Mouse (Mus musculus) kidney, embryonic 15.5 days (tissue): ENCODE measurements around the gene Gm49361. TPM values are rescaled to one million over a fixed set of nuclear protein-coding genes. Genes with fewer than 3 reads are reported as not detected.

Experiments
- ATAC-seq: fragments of 200-750 bp; cut with Nextera tagmentation; replicated peaks from 2 replicates; pipeline ENCODE4 v1.8.0; 2017; ENCODE audit warnings: moderate TSS enrichment; ENCODE audit not compliant: low FRiP score
- H3K27ac ChIP-seq: fragments of 300-500 bp; sonication (generic); 2 replicates; pipeline ENCODE4 v1.5.1; 2015; ENCODE audit warnings: mild to moderate bottlenecking, inconsistent platforms
- H3K27me3 ChIP-seq: fragments of 300-500 bp; sonication (generic); 2 replicates; pipeline ENCODE4 v1.6.1; 2015; ENCODE audit warnings: inconsistent platforms
- H3K36me3 ChIP-seq: fragments of 300-500 bp; sonication (generic); 2 replicates; pipeline ENCODE4 v1.6.1; 2015; ENCODE audit warnings: inconsistent platforms
- H3K4me1 ChIP-seq: fragments of 300-500 bp; sonication (generic); 2 replicates; pipeline ENCODE4 v1.6.1; 2015; ENCODE audit warnings: inconsistent platforms
- H3K4me2 ChIP-seq: fragments of 300-500 bp; sonication (generic); 2 replicates; pipeline ENCODE4 v1.6.1; 2015; ENCODE audit warnings: moderate library complexity, mild to moderate bottlenecking, inconsistent platforms
- H3K4me3 ChIP-seq: fragments of 300-500 bp; sonication (generic); replicated peaks from 2 replicates; pipeline ENCODE4 v1.5.1; 2015; ENCODE audit warnings: mild to moderate bottlenecking, inconsistent platforms
- H3K9ac ChIP-seq: fragments of 300-500 bp; sonication (generic); 2 replicates; pipeline ENCODE4 v1.6.1; 2015; ENCODE audit warnings: mild to moderate bottlenecking, inconsistent platforms
- H3K9me3 ChIP-seq: fragments of 300-500 bp; sonication (generic); replicated peaks from 2 replicates; pipeline ENCODE4 v1.6.1; 2016; ENCODE audit warnings: inconsistent platforms
- WGBS: fragments of 180-500 bp; shearing (Covaris S2); methylation state at CpG from one replicate; pipeline ENCODE4 v1.1.7; 2015; ENCODE audit warnings: mixed read lengths; 5-methylcytosine and 5-hydroxymethylcytosine counted together
- polyA plus RNA-seq: library from polyadenylated mRNA; unstranded; fragments of >200 nt; fragmentation: Nextera tagmentation; extraction: Ambion mirVana; gene quantifications from 2 replicates; pipeline ENCODE4 v1.2.1, GENCODE M21; 2015

The Gm49361 gene
- polyA plus RNA-seq, 1 experiment from 2014 or later: not detected

DNA sequence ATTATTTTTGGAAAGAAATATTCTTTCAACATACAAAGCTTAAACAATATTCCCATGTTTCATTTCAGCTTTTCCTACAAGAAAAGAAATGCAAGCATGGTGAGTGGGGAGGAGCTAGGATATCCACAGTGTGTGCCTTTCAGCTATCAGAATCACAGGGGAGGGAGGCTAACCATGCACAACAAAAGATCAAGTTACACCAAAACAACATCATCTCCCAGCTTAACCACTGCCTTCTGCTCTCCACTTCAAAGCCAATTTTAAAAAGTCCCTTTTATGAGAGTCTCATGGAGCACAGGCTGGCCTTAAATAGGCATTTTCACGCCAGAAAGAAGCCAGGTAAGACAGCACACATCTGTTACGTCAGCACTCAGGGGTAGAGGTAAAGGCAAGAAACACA lies 134.9 kb downstream of the Gm49361 start:
- Histone ChIP-seq H3K9me3 (no peaks in the 10 kb centered on the region), H3K27ac (peak overlapping the region; percentile 61; the same call in 1 of the 2 replicates), H3K36me3 (peaks cover 13% of the 10 kb centered on the region), H3K4me2 (no peak overlapping the region), H3K4me3 (no peak overlapping the region), H3K9ac (no peak overlapping the region), H3K27me3 (no peaks in the 10 kb centered on the region), H3K4me1 (peaks cover 14% of the 10 kb centered on the region)
- 34% methylated on average over 2 of the region's 2 CpGs for WGBS
- no peak; the same call in 1 of the 2 replicates for ATAC-seq

DNA sequence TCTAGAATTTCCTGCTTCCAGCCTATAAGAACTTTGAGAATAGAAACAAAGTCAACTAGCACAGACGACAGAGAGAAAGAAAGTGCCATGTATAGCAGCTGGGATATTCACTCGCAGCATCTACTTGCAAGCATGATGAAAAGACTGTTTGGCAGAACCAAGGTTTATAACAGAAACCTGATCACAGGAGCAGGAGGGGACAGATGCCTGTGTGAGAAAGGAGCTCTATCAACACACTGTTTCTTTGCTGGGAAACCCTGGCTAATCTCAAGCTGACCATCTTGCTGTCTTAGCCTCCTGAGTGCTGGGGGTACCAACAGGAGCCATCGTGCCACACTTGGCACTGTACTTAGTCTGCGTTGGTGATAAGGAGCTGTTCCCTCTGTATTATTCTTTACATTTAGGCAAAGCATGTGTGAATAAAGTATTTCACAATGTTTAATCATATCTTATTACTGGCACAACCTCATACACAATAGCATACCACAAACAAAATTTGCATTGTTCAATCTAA lies 136.0 kb downstream of the Gm49361 start:
- Histone ChIP-seq H3K9me3 (no peaks in the 10 kb centered on the region), H3K4me1 (peaks cover 14% of the 10 kb centered on the region)
- WGBS: 80% methylated on average over 4 of the region's 4 CpGs

DNA sequence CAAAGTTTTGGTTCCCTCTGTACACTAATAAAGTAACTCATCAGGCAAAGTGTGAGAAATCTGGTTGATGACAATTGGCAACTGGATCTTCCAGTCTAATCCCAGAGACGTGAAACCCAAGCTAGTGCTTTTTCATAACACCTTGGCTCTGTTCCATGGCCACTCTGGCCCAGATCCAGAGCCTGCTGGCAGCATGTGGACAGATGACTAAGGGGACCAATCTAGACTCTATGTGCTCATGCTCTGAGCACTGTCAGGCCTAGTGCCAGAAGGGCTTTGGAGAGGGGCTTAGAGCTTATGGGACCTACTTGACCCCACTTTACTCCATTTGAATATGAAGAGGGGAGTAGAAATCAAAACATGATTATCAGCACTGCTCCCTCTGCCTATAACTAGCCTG lies 138.4 kb downstream of the Gm49361 start:
- Histone ChIP-seq H3K4me1 (peaks cover 14% of the 10 kb centered on the region), H3K27me3 (no peaks in the 10 kb centered on the region), H3K9me3 (no peaks in the 10 kb centered on the region), H3K27ac (no peak overlapping the region), H3K9ac (no peak overlapping the region), H3K4me2 (no peak overlapping the region), H3K4me3 (no peak overlapping the region), H3K36me3 (peaks cover 33% of the 10 kb centered on the region)
- ATAC-seq: no peak
- WGBS: 27% methylated on average over 1 of the region's 1 CpGs

More for the DNA sequence above, 136.0 kb downstream of the Gm49361 start:
- no peaks in the 10 kb centered on the region for H3K27me3 ChIP-seq
- H3K9ac ChIP-seq: no peak overlapping the region
- peaks cover 15% of the 10 kb centered on the region for H3K36me3 ChIP-seq
- H3K4me3 ChIP-seq: no peak overlapping the region
- no peak overlapping the region for H3K27ac ChIP-seq
- H3K4me2 ChIP-seq: no peak overlapping the region
- no peak for ATAC-seq

DNA sequence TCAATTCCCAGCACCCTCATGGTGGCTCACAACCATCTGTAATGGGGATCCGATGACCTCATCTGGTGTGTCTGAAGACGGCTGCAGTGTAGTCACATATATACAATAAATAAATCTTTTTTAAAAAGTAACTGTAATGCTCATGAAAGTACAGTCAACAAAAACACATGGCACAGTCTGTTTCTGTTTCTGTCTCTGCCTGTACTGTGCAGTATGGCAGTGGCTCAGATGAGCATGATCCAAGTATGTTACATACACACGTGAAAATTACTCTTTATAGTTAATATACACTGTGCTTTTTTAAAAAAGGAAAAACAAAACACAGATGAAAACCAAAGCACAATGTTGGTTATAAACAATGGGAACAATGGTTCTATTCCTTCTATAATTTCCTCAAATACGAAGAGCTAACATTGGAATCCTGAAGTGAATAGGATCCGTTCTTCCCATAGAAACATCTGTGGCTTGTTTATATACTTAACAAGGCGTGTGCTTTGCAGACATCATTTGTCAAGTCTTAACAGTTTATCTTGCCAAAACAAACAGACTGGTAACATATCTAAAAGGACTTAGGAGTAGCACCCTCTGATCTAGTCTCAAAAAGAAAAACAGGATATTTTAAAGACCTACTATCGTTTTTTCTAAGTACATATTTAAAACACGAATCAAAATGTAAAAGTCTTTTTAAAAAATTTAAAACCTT lies 139.1 kb downstream of the Gm49361 start:
- no peaks in the 10 kb centered on the region for H3K9me3 ChIP-seq
- H3K4me2 ChIP-seq: no peak overlapping the region
- no peak overlapping the region for H3K27ac ChIP-seq
- H3K27me3 ChIP-seq: no peaks in the 10 kb centered on the region
- WGBS: 56% methylated on average over 8 of the region's 8 CpGs
- no peak overlapping the region for H3K9ac ChIP-seq
- H3K4me1 ChIP-seq: peaks cover 14% of the 10 kb centered on the region
- ATAC-seq: no peak
- H3K36me3 ChIP-seq: peaks cover 40% of the 10 kb centered on the region
- no peak overlapping the region for H3K4me3 ChIP-seq

DNA sequence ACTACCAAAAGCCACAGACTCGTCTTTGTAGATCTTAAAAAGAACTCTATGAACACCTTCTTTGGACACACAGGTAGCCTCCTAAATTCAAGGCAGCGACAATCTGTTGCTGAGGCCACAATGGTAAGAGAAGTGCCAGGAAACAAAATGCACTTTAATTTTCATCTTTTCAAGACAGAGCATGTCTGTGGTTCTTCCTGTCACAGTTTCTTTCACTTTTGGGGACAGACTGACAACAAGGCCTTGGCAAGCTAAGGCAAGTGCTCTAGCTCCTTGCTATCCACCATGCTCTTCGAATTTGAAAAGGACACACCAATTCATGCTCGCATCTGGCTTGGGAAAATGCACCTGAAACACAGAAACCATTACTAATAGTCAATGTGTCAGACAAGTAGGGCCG lies 152.6 kb downstream of the Gm49361 start:
- 95% methylated on average over 5 of the region's 5 CpGs for WGBS
- Histone ChIP-seq H3K4me1 (no peaks in the 10 kb centered on the region), H3K27ac (no peak overlapping the region), H3K9me3 (no peaks in the 10 kb centered on the region), H3K4me2 (no peak overlapping the region), H3K27me3 (no peaks in the 10 kb centered on the region), H3K36me3 (peaks cover 80% of the 10 kb centered on the region), H3K4me3 (no peak overlapping the region), H3K9ac (no peak overlapping the region)
- no peak for ATAC-seq

Other genes starting within 250 kb of the Gm49361 start
- gene Il17d, start 221.3 kb downstream of the Gm49361 start, polyA plus RNA-seq: 2.1 and 2.9 TPM in 2 replicates
- 82.3 and 89.2 TPM in 2 replicates for gene Eef1akmt1, start 174.5 kb downstream of the Gm49361 start, polyA plus RNA-seq
- gene Xpo4, start 80.7 kb downstream of the Gm49361 start, polyA plus RNA-seq: 22.4 and 24.0 TPM in 2 replicates
- 23.5 and 24.5 TPM in 2 replicates for gene Lats2, start 12.3 kb upstream of the Gm49361 start, polyA plus RNA-seq
- gene Sap18, start 52.1 kb upstream of the Gm49361 start, polyA plus RNA-seq: 25.0 and 28.5 TPM in 2 replicates
- 43.1 and 44.1 TPM in 2 replicates for gene Ska3, start 80.1 kb upstream of the Gm49361 start, polyA plus RNA-seq
- gene Mrpl57, start 80.1 kb upstream of the Gm49361 start, polyA plus RNA-seq: 146 and 147 TPM in 2 replicates
- gene Zdhhc20, start 144.2 kb upstream of the Gm49361 start, polyA plus RNA-seq: 70.8 and 77.5 TPM in 2 replicates